Mouse (Mus musculus) left cerebral cortex, adult 2 months (tissue): ENCODE measurements around the gene Sarnp. TPM values are rescaled to one million over a fixed set of nuclear protein-coding genes. Genes with fewer than 3 reads are reported as not detected.
"Not testable (repeated sequence)": the region's sequence is repeated elsewhere in the genome, so short reads cannot be mapped to it uniquely, and the experiment has no call there.

Experiments used
- DNase-seq, 2 experiments: peaks; one replicate each; pipeline ENCODE4 v3.0.0; 2021 to 2022; ENCODE audit warnings: low spot score in 2 of 2, mixed read lengths in 1 of 2; ENCODE audit errors: extremely low spot score in 1 of 2
- H3K27ac ChIP-seq: fragments of 200-600 bp; 2 replicates; pipeline ENCODE4 v1.8.1; 2022
- H3K4me3 ChIP-seq: fragments of 200-600 bp; 2 replicates; pipeline ENCODE4 v1.8.1; 2022
- CTCF ChIP-seq: fragments of 200-600 bp; IDR thresholded peaks from 2 replicates; pipeline ENCODE4 v1.8.1; 2022; ENCODE audit warnings: antibody characterized with exemption, mild to moderate bottlenecking, moderate library complexity
- intact Hi-C: fragments of 180-260 bp; cut with DNase I; formaldehyde crosslinking; loops from one replicate; pipeline ENCODE4 v1.15.1; 2025
- total RNA-seq, 2 experiments: library from RNA; stranded (reverse); gene quantifications; 2 replicates each; pipeline ENCODE4 v1.2.3; 2021

Gene Sarnp
- total RNA-seq, 2 experiments from 2014 or later: 33.0 to 33.6 TPM

DNA sequence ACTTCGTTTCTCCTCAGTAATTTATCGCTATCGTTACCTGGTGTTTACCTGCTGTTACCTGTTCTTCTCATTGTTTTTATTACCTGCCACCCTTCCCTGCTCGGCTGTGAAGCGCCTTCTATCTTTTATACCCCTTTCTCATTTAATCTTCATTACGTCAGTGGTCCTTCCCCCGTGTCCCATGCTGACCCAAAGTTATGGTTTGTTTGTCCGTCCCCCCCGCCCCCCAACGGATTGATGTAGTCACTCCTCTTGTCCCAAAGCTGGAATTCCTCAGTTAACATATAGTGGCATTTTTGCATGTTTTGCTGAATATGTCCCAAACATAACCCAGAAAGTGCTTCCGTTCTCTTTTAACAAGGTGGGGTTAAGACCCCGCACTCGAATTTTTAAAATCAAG lies 5.0 kb downstream of the Sarnp start:
- peak overlapping the region; percentile 85 for H3K27ac ChIP-seq
- peak overlapping the region; percentile 88 for H3K4me3 ChIP-seq
- intact Hi-C loops: no loop called here
- no peak for DNase-seq
- TF ChIP-seq CTCF: no peak

DNA sequence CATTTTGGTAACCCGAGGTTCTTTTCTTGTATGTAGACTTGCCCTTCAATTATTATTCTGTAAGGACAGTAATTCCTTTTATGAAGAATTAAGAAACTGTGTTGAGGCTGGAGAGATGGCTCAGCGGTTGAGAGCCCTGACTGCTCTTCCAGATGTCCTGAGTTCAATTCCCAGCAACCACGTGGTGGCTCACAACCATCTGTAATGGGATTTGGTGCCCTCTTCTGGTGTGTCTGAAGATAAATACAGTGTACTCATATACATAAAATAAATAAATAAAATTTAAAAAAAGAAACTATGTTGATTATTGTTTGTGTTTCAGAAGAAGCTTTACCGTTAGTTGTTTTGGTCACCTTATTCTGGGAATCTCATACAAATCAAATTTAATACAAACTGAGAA lies 6.0 kb downstream of the Sarnp start:
- peak overlapping the region; percentile 88; the same call in 1 of the 2 replicates for H3K4me3 ChIP-seq
- DNase-seq, H3K27ac ChIP-seq, intact Hi-C loops: not testable (repeated sequence)
- TF ChIP-seq CTCF: peak; percentile 26

DNA sequence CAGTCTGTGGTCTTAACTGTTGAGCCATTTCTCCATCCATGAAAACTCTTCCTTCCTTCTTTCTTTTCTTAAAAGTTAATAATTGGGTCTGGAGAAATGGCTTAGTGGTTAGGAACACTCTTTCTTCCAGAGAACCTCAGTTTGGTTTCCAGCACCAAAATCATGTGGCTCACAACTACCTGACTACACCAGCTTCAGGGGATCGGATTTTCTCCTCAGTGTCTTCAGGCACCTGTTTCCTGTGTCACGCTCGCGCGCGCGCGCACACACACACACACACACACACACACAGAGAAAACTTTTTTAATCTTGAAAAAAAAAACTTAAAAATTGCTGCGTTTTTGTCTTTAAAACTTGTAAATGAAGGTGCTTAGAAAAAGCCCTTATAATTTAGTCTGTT lies 6.7 kb downstream of the Sarnp start:
- no peak for TF ChIP-seq CTCF
- DNase-seq: no peak
- Histone ChIP-seq H3K4me3 (no peak overlapping the region), H3K27ac (no peak overlapping the region)
- intact Hi-C loops: no loop called here

DNA sequence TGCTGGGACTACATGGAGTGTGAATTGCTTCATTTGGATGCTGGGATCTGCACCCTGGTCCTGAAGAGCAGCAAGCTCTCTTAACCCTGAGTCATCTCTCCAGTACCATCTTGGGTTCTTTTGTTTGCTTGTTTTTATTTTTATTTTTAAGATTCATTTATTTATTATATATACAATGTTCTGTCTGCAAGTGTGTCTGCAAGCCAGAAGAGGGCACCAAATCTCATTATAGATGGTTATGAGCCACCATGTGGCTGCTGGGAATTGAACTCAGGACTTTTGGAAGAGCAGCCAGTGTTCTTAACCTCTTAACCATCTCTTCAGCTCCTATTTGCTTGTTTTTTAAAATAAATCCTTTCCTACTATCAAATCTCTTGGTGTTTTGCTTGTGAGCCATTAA lies 20.3 kb downstream of the Sarnp start:
- intact Hi-C loops: no loop called here
- no peak overlapping the region for H3K4me3 ChIP-seq
- no peak for DNase-seq
- peak; percentile 29 for TF ChIP-seq CTCF
- H3K27ac ChIP-seq: no peak overlapping the region

DNA sequence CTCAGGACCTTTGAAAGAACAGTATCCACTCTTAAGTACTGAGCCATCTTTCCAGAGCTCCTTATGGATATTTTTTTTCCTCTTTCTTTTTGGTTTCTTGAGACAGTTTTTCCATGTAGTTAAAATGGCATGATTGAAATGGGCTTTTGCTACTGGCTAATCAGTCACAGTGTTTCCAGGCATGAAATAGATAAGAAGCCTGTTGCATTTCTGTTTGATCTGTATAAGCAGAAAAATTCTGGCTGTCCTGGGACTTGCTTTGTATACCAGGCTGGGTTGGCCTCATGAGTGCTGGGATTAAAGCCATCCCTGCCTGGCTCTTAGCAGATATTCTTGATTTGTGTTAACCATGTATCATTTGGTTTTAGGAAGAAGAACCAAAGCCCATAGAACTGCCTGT lies 22.3 kb downstream of the Sarnp start:
- Histone ChIP-seq H3K4me3 (no peak overlapping the region), H3K27ac (no peak overlapping the region)
- TF ChIP-seq CTCF: no peak
- intact Hi-C loops: no loop called here
- DNase-seq: no peak

DNA sequence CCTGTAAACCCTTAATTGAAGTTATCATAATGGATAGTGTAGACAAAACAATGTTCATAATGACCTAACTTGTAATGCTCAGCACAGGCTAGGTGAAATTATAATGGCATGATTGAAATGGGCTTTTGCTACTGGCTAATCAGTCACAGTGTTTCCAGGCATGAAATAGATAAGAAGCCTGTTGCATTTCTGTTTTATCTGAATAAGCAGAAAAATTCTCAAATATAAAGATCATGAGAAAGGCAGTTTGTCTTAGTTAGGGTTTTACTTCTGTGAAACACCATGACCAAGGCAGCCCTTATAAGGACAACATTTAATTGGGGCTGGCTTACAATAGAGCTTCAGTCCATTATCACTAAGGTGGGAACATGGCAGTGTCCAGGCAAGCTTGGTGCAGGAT lies 23.5 kb downstream of the Sarnp start:
- no peak for TF ChIP-seq CTCF
- Histone ChIP-seq H3K4me3 (no peak overlapping the region), H3K27ac (no peak overlapping the region)
- no peak for DNase-seq
- intact Hi-C loops: no loop called here

DNA sequence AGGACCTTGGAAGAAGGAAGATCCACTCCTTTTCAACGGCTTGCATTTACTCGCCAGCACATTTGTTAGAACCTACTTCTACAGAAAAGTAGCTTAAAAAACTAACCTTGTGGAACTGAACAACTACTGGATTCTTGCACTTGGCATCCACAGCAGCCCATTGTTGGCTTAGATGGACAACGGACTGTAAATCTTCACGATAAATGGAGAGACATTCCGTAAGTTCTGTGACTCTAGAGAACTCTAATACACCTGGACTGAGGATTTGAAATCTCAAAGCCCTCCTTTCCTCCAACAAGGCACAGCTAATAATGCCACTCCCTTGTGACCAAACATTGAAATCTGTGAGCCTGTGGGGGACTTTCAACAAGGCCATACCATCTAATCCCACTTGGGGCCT lies 26.1 kb downstream of the Sarnp start:
- Histone ChIP-seq H3K4me3 (no peak overlapping the region), H3K27ac (no peak overlapping the region)
- intact Hi-C loops: no loop called here
- no peak for DNase-seq
- TF ChIP-seq CTCF: no peak

DNA sequence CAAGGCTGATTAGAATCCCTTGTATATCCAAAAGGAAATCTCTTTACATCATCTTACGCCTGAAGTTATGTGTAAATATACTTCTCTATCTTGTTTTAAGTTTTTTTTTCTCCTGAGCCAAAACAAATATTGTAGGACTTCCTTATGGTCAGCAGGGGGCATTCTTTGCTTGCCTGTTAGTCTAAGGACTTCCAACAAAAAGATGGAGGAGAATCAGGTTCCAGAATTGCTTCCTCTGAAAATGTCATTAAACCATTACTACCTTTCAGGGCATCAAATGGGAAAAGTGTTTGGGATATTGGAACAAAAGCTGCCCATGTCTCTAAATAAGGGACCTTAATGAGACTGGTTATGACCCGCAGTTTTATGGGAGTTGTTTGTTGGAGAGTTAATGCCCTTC lies 28.4 kb downstream of the Sarnp start:
- peak; percentile 72 for TF ChIP-seq CTCF
- no peak overlapping the region for H3K27ac ChIP-seq
- DNase-seq: no peak
- H3K4me3 ChIP-seq: no peak overlapping the region
- intact Hi-C loops: loop anchor here (1.0 to 5.0 kb wide), 2 partner anchors 50 to 132 kb away; no protein-coding TSS in a partner anchor

DNA sequence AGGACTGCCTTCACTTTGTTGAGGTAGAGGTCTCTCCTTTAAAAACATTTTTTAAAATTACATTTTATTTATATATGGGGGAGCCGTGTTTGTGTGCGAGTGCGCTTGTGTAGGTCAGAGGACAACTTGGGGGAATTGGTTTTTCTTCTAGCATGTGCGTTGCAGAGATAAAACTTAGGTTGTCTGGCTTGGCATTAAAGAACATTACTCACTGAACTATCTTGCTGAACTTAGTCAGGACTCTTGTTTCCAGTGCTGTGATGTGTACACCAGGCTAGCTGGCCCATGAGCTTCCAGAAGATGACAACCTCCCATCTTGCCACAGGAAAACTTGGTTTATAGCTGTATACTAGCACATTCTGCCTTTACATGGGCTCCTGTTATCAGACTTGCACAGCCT lies 29.5 kb downstream of the Sarnp start:
- intact Hi-C loops: loop anchor here (5.0 kb wide), 1 partner anchor 131 kb away; no protein-coding TSS in a partner anchor
- H3K4me3 ChIP-seq: no peak overlapping the region
- DNase-seq: no peak
- no peak overlapping the region for H3K27ac ChIP-seq
- no peak for TF ChIP-seq CTCF

DNA sequence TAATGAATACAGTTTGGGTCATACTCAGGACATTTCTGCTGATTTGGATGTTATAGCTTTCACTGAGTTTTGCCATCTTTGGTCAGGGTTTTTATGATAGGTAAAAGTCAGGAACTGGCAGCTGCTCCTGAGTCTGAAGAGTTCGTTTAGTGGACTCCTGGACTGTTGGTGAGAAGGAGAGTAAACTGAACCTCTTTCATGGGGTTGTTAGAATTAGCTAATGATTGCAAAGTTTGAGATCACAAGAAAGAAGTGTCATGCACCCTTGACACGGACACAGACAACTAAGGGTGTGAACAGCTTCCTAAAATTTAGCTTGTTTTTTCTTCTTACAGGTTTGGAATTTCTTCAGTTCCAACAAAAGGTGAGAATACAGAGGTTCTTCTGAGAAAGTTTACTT lies 31.3 kb downstream of the Sarnp start:
- no peak overlapping the region for H3K27ac ChIP-seq
- DNase-seq: no peak
- intact Hi-C loops: loop anchor here (5.0 kb wide), 1 partner anchor 129 kb away; no protein-coding TSS in a partner anchor
- no peak for TF ChIP-seq CTCF
- no peak overlapping the region for H3K4me3 ChIP-seq

DNA sequence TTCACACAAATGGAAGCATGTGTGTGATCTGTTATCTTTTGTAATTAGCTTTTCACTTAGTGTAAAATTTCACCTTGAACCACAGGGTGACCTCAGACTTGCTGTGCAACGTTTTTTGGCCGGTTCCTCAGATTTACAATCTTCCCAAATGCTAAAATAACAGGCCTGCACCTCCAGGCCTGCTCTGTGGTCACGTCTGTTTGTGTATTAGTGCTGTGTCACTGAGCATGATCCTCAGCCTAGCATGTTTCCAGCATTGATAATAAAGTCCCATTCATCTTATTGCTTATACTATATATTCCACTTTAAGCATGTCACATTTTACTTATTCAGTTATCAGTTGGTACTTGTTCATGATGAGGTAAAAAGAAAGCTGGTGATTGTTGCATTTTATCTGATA lies 33.2 kb downstream of the Sarnp start:
- no peak for TF ChIP-seq CTCF
- no peak for DNase-seq
- Histone ChIP-seq H3K4me3 (no peak overlapping the region), H3K27ac (no peak overlapping the region)
- intact Hi-C loops: no loop called here

DNA sequence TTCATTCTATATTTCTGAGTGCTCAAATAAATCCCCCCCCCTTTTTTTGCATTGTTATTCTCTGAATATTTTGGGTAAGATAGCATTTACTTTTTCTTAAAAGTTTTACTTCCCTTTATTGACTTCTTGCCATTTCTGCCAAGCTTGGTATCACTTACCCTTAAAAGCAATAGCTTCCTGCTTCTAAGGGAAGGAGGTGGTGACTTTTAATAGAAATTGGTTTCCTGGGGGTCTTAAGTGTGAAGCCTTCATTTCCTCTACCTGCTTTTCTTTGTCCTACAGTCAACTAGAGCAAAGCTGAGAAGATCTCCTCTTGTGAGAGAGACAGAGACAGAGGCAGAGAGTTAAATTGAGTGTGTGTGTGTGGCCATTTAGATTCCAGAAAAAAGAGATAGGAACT lies 44.0 kb downstream of the Sarnp start:
- no peak for TF ChIP-seq CTCF
- no peak for DNase-seq
- no peak overlapping the region for H3K27ac ChIP-seq
- H3K4me3 ChIP-seq: no peak overlapping the region
- intact Hi-C loops: no loop called here

DNA sequence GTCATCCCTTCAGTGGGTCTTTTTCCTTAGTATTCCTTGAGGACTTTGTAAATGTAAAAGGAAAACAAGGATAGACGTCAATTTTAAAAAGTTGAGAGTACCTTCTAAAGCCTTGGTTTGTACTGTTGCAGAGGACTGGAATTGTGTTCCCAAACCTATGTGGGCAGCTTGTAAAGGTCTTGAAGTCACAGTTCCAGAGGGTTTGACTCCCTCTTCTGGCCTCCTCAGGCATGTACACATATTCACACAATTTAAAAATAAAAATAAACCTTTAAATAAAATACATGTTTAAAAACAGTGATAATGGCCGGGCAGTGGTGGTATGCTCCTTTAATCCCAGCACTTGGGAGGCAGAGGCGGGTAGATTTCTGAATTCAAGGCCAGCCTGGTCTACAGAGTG lies 48.9 kb downstream of the Sarnp start:
- DNase-seq: no peak
- Histone ChIP-seq H3K27ac (no peak overlapping the region), H3K4me3 (no peak overlapping the region)
- intact Hi-C loops: no loop called here
- peak; percentile 40 for TF ChIP-seq CTCF

DNA sequence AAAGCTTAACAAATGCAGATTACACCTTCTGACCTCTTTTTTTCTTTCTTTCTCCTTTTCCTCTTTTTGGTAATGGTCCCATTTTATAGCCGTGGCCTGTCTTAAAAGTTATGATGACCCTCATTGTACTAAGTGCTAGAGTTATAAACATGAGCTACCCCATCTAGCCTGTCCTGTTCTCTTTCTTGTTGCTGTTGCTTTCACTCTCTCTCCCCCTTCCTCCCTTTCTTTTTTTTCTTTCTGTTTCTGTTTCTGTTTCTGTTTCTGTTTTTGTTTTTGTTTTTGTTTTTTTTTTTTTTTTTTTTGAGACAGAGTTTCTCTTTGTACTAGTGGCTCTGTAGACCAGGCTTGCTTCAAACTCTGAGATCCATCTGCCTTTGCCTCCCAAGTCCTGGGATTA lies 49.4 kb downstream of the Sarnp start:
- DNase-seq: no peak
- no peak for TF ChIP-seq CTCF
- Histone ChIP-seq H3K27ac (no peak overlapping the region), H3K4me3 (no peak overlapping the region)
- intact Hi-C loops: no loop called here
